Mouse (Mus musculus): ENCODE data around the gene Dtx3. TPM values are rescaled to one million over a fixed set of nuclear protein-coding genes. Genes with fewer than 3 reads are reported as not detected.
A peak's percentile ranks its signal among the peaks of the same experiment; 100 is the strongest.

The Dtx3 gene
- 134 and 157 TPM in 2 replicates for polyA plus RNA-seq (2012; rRNA removed)

DNA sequence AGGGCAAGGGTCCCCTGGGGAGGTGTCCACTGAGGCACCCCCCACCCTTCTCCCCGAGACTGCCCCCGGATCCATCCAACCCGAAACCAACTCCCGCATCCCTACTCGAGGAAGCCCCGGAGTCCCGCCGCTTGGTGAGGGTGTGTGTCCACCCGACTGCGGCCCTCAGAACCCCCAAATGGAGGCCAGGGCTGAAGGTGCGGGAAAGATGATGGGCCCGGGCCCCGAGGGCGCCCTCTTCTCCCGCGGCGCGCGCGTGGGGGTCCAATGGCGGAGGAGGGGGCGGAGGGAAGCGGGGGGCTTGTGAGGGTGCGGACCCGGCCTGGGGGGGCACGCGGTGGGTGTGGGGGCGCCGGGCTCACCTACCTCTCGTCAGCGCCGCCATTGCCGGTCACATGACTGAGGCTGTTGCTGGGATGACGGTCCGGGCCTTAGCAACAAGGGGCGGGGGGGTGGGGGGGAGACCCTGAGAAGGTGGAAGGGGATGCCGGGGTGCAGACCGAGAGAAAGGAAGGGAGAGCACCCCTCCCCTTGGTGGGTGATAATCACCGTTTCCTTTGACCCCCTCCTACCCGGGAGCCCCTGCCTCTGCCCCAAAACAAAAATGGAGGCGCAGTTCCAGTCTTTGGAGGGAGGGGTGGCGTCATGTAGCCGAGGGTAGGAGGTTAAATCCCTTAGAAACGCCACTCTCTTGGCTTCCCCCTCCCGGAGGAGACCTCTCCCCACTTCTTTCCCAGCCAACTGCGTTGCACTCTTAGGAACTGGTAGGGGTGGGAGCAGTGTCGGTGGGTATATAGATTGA, at the start of gene Dtx3:
TSS of gene Dtx3 (minus strand) at position 401 of the 802 bp plus-strand sequence.
- H3K4me3 ChIP-seq (replicated peaks; ENCODE audit: extremely low read depth, low read depth, low read length) = peak within 1 kb of the TSS; percentile 80
- peak; percentile 45 for DNase-seq
- H3K4me1 ChIP-seq (ENCODE audit: control insufficient read depth, insufficient read depth, low read length) = peaks cover 6% of the 10 kb centered on the region
- TF ChIP-seq CTCF (IDR thresholded peaks at IDR 0.05; ENCODE audit: insufficient read depth, low read length) = no peak
- peak; percentile 28; the same call in 1 of the 2 replicates for TF ChIP-seq POLR2A (IDR thresholded peaks at IDR 0.05; ENCODE audit: borderline replicate concordance, extremely low read depth, low read depth, low read length)
- under 1% methylated on average over 47 of the region's 47 CpGs for WGBS

DNA sequence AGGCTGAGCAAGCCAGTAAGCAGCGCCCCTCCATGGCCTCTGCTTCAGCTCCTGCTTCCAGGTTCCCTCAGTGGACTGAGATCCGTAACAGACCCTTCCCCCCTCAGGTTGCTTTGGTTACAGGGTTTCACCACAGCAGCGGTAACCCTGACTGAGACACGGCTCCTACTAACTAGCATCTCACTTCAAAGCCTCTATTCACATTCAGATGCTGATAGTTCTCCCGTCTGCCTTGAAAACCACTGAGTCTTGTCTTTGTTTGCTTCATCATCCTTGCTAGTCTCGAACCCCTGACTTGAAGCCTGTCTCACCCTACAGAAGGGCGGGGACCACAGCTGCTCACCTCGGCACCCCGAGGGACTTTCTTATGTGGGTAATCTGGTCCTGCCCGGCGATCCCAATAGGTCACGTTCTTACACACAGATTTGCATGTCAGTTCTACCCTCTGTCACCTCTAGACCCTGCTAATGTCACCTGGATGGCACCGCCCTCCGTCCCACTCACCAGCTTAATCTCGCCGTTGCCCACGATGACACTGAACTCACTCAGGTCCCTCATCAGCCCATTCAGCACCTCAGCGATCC, 42.8 kb upstream of the Dtx3 start:
- Histone ChIP-seq H3K4me3 (replicated peaks; ENCODE audit: extremely low read depth, low read depth, low read length) (no peak overlapping the region), H3K4me1 (ENCODE audit: control insufficient read depth, insufficient read depth, low read length) (no peaks in the 10 kb centered on the region)
- TF ChIP-seq POLR2A (IDR thresholded peaks at IDR 0.05; ENCODE audit: borderline replicate concordance, extremely low read depth, low read depth, low read length) (no peak), CTCF (IDR thresholded peaks at IDR 0.05; ENCODE audit: insufficient read depth, low read length) (no peak)
- no peak for DNase-seq
- WGBS = 69% methylated on average over 18 of the region's 18 CpGs

DNA sequence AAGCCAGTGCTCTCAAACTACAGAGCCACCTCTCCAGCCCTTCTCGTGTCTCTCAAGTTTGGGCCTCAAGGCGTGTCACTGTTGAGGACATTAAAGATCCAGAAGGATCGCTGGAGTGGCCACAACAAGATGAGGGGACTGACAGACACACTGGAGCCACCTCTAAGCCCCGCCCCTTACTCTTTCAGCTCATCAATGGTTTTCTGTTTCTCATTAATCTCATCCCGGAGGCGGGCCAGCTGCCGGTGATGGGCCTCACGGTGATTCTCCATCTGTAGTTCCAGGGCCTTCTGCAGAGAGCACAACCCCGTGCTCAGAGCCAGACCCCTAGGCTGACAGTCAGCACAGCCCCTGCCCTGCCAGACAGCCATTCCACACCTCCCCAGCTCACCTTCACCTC, 41.0 kb upstream of the Dtx3 start:
- H3K4me1 ChIP-seq (ENCODE audit: control insufficient read depth, insufficient read depth, low read length) = no peaks in the 10 kb centered on the region
- WGBS = 44% methylated on average over 9 of the region's 9 CpGs
- TF ChIP-seq POLR2A (IDR thresholded peaks at IDR 0.05; ENCODE audit: borderline replicate concordance, extremely low read depth, low read depth, low read length) (no peak), CTCF (IDR thresholded peaks at IDR 0.05; ENCODE audit: insufficient read depth, low read length) (no peak)
- no peak for DNase-seq
- no peak overlapping the region for H3K4me3 ChIP-seq (replicated peaks; ENCODE audit: extremely low read depth, low read depth, low read length)

DNA sequence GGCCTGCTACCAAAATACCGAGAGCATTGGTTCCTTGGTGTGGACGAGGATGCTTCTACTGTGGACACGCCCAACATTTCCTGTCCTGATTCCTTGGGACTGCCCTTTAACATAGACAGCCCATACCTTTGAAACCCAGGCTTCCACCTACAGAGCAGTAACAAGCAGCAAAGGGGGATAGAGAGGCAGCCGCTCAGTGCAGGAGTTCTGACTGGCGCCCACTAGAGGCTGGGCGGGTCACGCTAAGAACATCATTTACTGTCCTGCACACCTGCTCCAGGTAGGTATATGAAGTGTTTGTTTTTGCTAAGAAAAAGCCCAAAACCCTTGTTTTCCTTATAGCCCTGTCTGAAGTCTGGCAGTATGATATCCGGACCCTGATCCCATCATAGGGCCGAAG, 37.6 kb upstream of the Dtx3 start:
- no peak for DNase-seq
- TF ChIP-seq CTCF (IDR thresholded peaks at IDR 0.05; ENCODE audit: insufficient read depth, low read length) (0 out of 2 replicates have a peak, but pooled peaks have one; percentile 20), POLR2A (IDR thresholded peaks at IDR 0.05; ENCODE audit: borderline replicate concordance, extremely low read depth, low read depth, low read length) (no peak)
- 70% methylated on average over 9 of the region's 9 CpGs for WGBS
- Histone ChIP-seq H3K4me1 (ENCODE audit: control insufficient read depth, insufficient read depth, low read length) (no peaks in the 10 kb centered on the region), H3K4me3 (replicated peaks; ENCODE audit: extremely low read depth, low read depth, low read length) (no peak overlapping the region)

DNA sequence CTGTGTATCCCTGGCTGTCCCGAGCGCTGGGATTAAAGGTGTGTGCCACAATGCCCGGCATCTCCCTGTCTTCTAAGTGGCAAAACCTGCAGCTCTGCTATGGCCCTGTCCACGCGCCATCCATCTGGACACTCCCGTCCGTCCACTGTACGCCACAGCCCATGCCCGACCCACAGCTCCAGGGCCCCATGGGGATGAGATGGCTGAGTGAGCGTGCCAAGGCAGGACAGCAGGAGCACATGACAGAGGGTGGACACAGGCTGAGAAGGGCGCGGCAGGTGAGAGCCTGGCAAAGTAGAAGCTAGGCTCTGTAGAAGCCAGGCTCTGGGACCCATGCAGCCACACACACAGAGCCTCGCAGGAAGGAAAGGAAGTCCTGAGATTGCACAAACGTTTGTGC, 36.2 kb upstream of the Dtx3 start:
- 76% methylated on average over 14 of the region's 14 CpGs for WGBS
- H3K4me1 ChIP-seq (ENCODE audit: control insufficient read depth, insufficient read depth, low read length) = no peaks in the 10 kb centered on the region
- no peak overlapping the region for H3K4me3 ChIP-seq (replicated peaks; ENCODE audit: extremely low read depth, low read depth, low read length)
- DNase-seq = no peak
- TF ChIP-seq CTCF (IDR thresholded peaks at IDR 0.05; ENCODE audit: insufficient read depth, low read length) = no peak
- TF ChIP-seq POLR2A (IDR thresholded peaks at IDR 0.05; ENCODE audit: borderline replicate concordance, extremely low read depth, low read depth, low read length) = no peak

DNA sequence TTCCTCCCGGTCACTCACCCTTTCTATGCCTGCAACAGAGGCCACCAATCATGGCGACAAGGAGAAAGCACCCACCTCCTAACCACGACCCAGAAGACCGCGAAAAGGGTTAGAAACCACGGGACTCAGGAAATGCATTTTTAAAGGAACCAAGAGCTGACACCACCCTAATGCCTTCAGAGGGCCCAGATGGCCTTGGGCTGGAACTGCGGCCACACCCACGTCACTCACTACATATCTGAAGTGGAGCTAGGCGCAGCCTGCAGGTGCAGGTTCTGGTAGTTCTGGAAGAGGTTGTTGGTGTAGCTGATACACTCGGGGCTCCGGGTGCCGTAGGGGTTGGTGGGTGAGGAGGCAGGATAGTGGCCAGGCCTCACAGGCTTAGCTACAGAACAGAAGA, 35.2 kb upstream of the Dtx3 start:
- no peak for DNase-seq
- TF ChIP-seq POLR2A (IDR thresholded peaks at IDR 0.05; ENCODE audit: borderline replicate concordance, extremely low read depth, low read depth, low read length) (no peak), CTCF (IDR thresholded peaks at IDR 0.05; ENCODE audit: insufficient read depth, low read length) (no peak)
- no peaks in the 10 kb centered on the region for H3K4me1 ChIP-seq (ENCODE audit: control insufficient read depth, insufficient read depth, low read length)
- WGBS = 64% methylated on average over 12 of the region's 12 CpGs
- H3K4me3 ChIP-seq (replicated peaks; ENCODE audit: extremely low read depth, low read depth, low read length) = no peak overlapping the region

DNA sequence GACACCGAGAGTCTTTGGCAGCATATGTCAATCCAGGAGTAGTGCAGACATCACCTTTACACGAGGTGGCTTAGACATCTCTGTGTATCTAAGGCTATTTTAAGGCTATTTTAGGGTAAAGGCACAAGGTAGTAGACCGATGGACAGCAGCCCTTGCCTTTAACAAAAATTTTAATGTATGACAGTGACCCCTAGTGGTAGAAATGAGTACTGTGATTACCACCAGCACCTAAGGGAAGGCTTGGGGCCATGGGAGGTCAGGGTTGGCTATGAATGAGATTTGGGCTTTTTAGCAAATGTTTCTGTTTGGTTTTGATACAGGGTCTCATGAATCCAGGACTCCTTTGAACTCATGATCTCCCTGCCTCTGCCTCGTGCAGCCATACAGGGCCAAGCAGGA, 33.4 kb upstream of the Dtx3 start:
- Histone ChIP-seq H3K4me3 (replicated peaks; ENCODE audit: extremely low read depth, low read depth, low read length) (no peak overlapping the region), H3K4me1 (ENCODE audit: control insufficient read depth, insufficient read depth, low read length) (no peaks in the 10 kb centered on the region)
- TF ChIP-seq CTCF (IDR thresholded peaks at IDR 0.05; ENCODE audit: insufficient read depth, low read length) = no peak
- no peak for TF ChIP-seq POLR2A (IDR thresholded peaks at IDR 0.05; ENCODE audit: borderline replicate concordance, extremely low read depth, low read depth, low read length)
- WGBS = 22% methylated on average over 4 of the region's 4 CpGs
- no peak for DNase-seq

DNA sequence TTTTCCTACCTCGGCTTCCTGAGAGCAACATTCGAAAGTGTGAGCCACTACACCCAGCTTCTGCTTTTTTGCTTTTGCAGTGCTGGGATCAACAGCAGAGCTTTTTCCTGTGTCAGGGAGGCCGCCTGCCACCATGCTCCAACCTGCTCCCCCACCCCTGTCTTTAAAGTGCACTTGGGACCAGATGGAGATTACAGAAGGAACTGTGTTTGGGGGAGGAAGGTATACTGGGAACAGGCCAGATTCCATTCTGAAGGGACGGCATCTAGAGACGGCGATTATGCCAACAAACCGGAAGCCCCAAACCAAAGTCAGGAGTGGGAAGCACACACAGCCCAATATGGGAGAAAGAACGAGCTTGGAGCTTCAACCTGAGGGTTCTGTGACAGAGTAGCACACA, 31.6 kb upstream of the Dtx3 start:
- WGBS = 74% methylated on average over 8 of the region's 8 CpGs

GRCm38 (mm10) chr10:127226318-127226895, 30.9 kb upstream of the Dtx3 start:
- DNase-seq = no peak
- 68% methylated on average over 8 of the region's 8 CpGs for WGBS
- H3K4me1 ChIP-seq (ENCODE audit: control insufficient read depth, insufficient read depth, low read length) = no peaks in the 10 kb centered on the region
- TF ChIP-seq CTCF (IDR thresholded peaks at IDR 0.05; ENCODE audit: insufficient read depth, low read length) = peak; percentile 50
- TF ChIP-seq POLR2A (IDR thresholded peaks at IDR 0.05; ENCODE audit: borderline replicate concordance, extremely low read depth, low read depth, low read length) = no peak
- H3K4me3 ChIP-seq (replicated peaks; ENCODE audit: extremely low read depth, low read depth, low read length) = no peak overlapping the region

More for the DNA sequence above, 31.6 kb upstream of the Dtx3 start:
- Histone ChIP-seq H3K4me1 (ENCODE audit: control insufficient read depth, insufficient read depth, low read length) (no peaks in the 10 kb centered on the region), H3K4me3 (replicated peaks; ENCODE audit: extremely low read depth, low read depth, low read length) (no peak overlapping the region)
- TF ChIP-seq CTCF (IDR thresholded peaks at IDR 0.05; ENCODE audit: insufficient read depth, low read length) (no peak), POLR2A (IDR thresholded peaks at IDR 0.05; ENCODE audit: borderline replicate concordance, extremely low read depth, low read depth, low read length) (no peak)
- no peak for DNase-seq

Data from lung, adult 2 months (tissue).